Mouse (Mus musculus): Measurements from ENCODE around the gene Phrf1. TPM values are rescaled to one million over a fixed set of nuclear protein-coding genes. Genes with fewer than 3 reads are reported as not detected.

Phrf1 gene
- total and polyA plus RNA-seq, 2 experiments from 2014 or later = 35.8 to 53.8 TPM

GRCm38 (mm10) chr7:141292583-141293388 is 64.2 kb downstream of the Phrf1 start:
- no peaks in the 10 kb centered on the region for H3K9me3 ChIP-seq (ENCODE audit: low read length)
- H3K36me3 ChIP-seq (ENCODE audit: insufficient read depth) = peaks cover 9% of the 10 kb centered on the region
- peaks cover 32% of the 10 kb centered on the region for H3K27me3 ChIP-seq (ENCODE audit: insufficient read depth, low read length)
- no peak for DNase-seq
- no peak overlapping the region for H3K27ac ChIP-seq (ENCODE audit: low read depth, low read length)
- ATAC-seq = peak; percentile 26; the same call in 1 of the 2 replicates
- H3K4me2 ChIP-seq (ENCODE audit: low read depth) = peak overlapping the region; percentile 96
- H3K4me1 ChIP-seq (ENCODE audit: insufficient read depth) = peaks cover 6% of the 10 kb centered on the region; the same call in 1 of the 2 replicates
- H3K9ac ChIP-seq = peak overlapping the region; percentile 64; the same call in 1 of the 2 replicates
- no peak for TF ChIP-seq CTCF (IDR thresholded peaks at IDR 0.05; ENCODE audit: low read depth)
- 41% methylated on average over 15 of the region's 15 CpGs for WGBS
- H3K4me3 ChIP-seq (ENCODE audit: low read depth, low read length) = peak overlapping the region; percentile 50

GRCm38 (mm10) chr7:141293852-141294471 is 65.4 kb downstream of the Phrf1 start:
- DNase-seq = no peak
- H3K27me3 ChIP-seq (ENCODE audit: insufficient read depth, low read length) = peaks cover 32% of the 10 kb centered on the region
- H3K9me3 ChIP-seq (ENCODE audit: low read length) = no peaks in the 10 kb centered on the region
- WGBS = under 1% methylated on average over 52 of the region's 53 CpGs
- peak overlapping the region; percentile 25; the same call in 1 of the 2 replicates for H3K9ac ChIP-seq
- H3K4me3 ChIP-seq (ENCODE audit: low read depth, low read length) = peak overlapping the region; percentile 30
- peaks cover 6% of the 10 kb centered on the region; the same call in 1 of the 2 replicates for H3K4me1 ChIP-seq (ENCODE audit: insufficient read depth)
- H3K4me2 ChIP-seq (ENCODE audit: low read depth) = peak overlapping the region; percentile 62
- peaks cover 15% of the 10 kb centered on the region for H3K36me3 ChIP-seq (ENCODE audit: insufficient read depth)
- peak; percentile 12; the same call in 1 of the 2 replicates for ATAC-seq
- H3K27ac ChIP-seq (ENCODE audit: low read depth, low read length) = no peak overlapping the region
- TF ChIP-seq CTCF (IDR thresholded peaks at IDR 0.05; ENCODE audit: low read depth) = 0 out of 2 replicates have a peak, but pooled peaks have one; percentile 13

GRCm38 (mm10) chr7:141294479-141294878 is 65.9 kb downstream of the Phrf1 start:
- Histone ChIP-seq H3K36me3 (ENCODE audit: insufficient read depth) (peaks cover 17% of the 10 kb centered on the region), H3K4me1 (ENCODE audit: insufficient read depth) (peaks cover 6% of the 10 kb centered on the region; the same call in 1 of the 2 replicates), H3K4me3 (ENCODE audit: low read depth, low read length) (peak overlapping the region; percentile 30), H3K27ac (ENCODE audit: low read depth, low read length) (no peak overlapping the region), H3K9me3 (ENCODE audit: low read length) (no peaks in the 10 kb centered on the region), H3K27me3 (ENCODE audit: insufficient read depth, low read length) (peaks cover 32% of the 10 kb centered on the region), H3K9ac (0 out of 2 replicates have a peak overlapping the region, but pooled peaks have one; percentile 25), H3K4me2 (ENCODE audit: low read depth) (peak overlapping the region; percentile 62)
- 9% methylated on average over 22 of the region's 22 CpGs for WGBS
- ATAC-seq (no peak), DNase-seq (no peak)
- TF ChIP-seq CTCF (IDR thresholded peaks at IDR 0.05; ENCODE audit: low read depth) = no peak

- WGBS = 77% methylated on average over 3 of the region's 3 CpGs
- Histone ChIP-seq H3K36me3 (ENCODE audit: insufficient read depth) (peaks cover 45% of the 10 kb centered on the region), H3K27ac (ENCODE audit: low read depth, low read length) (no peak overlapping the region), H3K4me2 (ENCODE audit: low read depth) (no peak overlapping the region), H3K4me3 (ENCODE audit: low read depth, low read length) (no peak overlapping the region), H3K9me3 (ENCODE audit: low read length) (no peaks in the 10 kb centered on the region), H3K9ac (no peak overlapping the region), H3K4me1 (ENCODE audit: insufficient read depth) (peaks cover 3% of the 10 kb centered on the region; the same call in 1 of the 2 replicates), H3K27me3 (ENCODE audit: insufficient read depth, low read length) (peaks cover 23% of the 10 kb centered on the region)
- TF ChIP-seq CTCF (IDR thresholded peaks at IDR 0.05; ENCODE audit: low read depth) = no peak
- ATAC-seq = no peak
- no peak for DNase-seq
These were observed 69.5 kb downstream of the Phrf1 start for GRCm38 (mm10) chr7:141297926-141298650.

GRCm38 (mm10) chr7:141299175-141299574 is 70.6 kb downstream of the Phrf1 start:
- peaks cover 56% of the 10 kb centered on the region for H3K36me3 ChIP-seq (ENCODE audit: insufficient read depth)
- H3K9me3 ChIP-seq (ENCODE audit: low read length) = no peaks in the 10 kb centered on the region
- no peak overlapping the region for H3K27ac ChIP-seq (ENCODE audit: low read depth, low read length)
- no peak overlapping the region for H3K4me3 ChIP-seq (ENCODE audit: low read depth, low read length)
- no peaks in the 10 kb centered on the region for H3K4me1 ChIP-seq (ENCODE audit: insufficient read depth)
- no peak for TF ChIP-seq CTCF (IDR thresholded peaks at IDR 0.05; ENCODE audit: low read depth)
- 94% methylated on average over 8 of the region's 8 CpGs for WGBS
- peaks cover 16% of the 10 kb centered on the region for H3K27me3 ChIP-seq (ENCODE audit: insufficient read depth, low read length)
- H3K9ac ChIP-seq = no peak overlapping the region
- ATAC-seq (no peak), DNase-seq (no peak)
- no peak overlapping the region for H3K4me2 ChIP-seq (ENCODE audit: low read depth)

GRCm38 (mm10) chr7:141301386-141301785 is 72.8 kb downstream of the Phrf1 start:
- Histone ChIP-seq H3K27me3 (ENCODE audit: insufficient read depth, low read length) (no peaks in the 10 kb centered on the region), H3K9ac (no peak overlapping the region), H3K4me3 (ENCODE audit: low read depth, low read length) (no peak overlapping the region), H3K36me3 (ENCODE audit: insufficient read depth) (peaks cover 78% of the 10 kb centered on the region), H3K27ac (ENCODE audit: low read depth, low read length) (no peak overlapping the region), H3K4me1 (ENCODE audit: insufficient read depth) (no peaks in the 10 kb centered on the region), H3K9me3 (ENCODE audit: low read length) (no peaks in the 10 kb centered on the region), H3K4me2 (ENCODE audit: low read depth) (no peak overlapping the region)
- no peak for ATAC-seq
- TF ChIP-seq CTCF (IDR thresholded peaks at IDR 0.05; ENCODE audit: low read depth) = no peak
- DNase-seq = no peak
- WGBS = 95% methylated on average over 9 of the region's 9 CpGs
